Mouse (Mus musculus): ENCODE data around the gene Hoxd10. TPM values are rescaled to one million over a fixed set of nuclear protein-coding genes. Genes with fewer than 3 reads are reported as not detected.

The Hoxd10 gene
- polyA plus RNA-seq, 1 experiment from 2014 or later = 0.30 TPM

DNA sequence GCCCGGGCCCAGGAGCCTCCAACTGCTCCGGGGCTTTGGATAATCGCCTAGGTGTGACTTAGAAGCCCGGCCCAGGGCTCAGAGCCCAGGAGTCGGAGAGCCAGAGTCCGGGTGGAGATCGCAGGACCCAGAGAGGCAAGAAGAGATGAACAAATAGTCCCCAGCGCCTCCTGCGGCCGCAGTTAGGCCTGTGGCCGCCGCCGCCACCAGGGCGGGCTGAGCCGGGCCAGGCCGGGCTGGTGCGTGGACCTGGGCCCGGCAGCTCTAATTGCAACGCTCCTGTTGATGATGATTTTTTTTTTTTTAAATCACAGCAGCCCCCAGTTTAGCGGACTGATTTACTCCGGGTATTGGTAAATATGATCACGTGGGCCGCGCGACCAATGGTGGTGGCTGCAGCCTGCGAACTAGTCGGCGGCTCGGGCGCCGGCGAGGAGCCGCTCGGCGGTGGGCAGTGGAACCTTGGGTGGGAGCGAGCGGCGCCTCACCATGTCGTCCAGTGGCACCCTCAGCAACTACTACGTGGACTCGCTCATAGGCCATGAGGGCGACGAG lies 5.9 kb downstream of the Hoxd10 start, which contains the start of gene Hoxd9:
Gene Hoxd9 (plus strand): TSS at position 161 of the 555 bp plus-strand sequence.
- peaks cover 99% of the 10 kb centered on the region for H3K27me3 ChIP-seq (replicated peaks; ENCODE audit: control insufficient read depth, insufficient read depth, low read length)
- ATAC-seq (replicated peaks; ENCODE audit: low FRiP score) (no peak), DNase-seq (ENCODE audit: low spot score) (peak; percentile 62)
- H3K9ac ChIP-seq (ENCODE audit: low read depth, low read length) = no peak within 1 kb of the TSS
- peak within 1 kb of the TSS; percentile 50 for H3K4me2 ChIP-seq
- H3K4me3 ChIP-seq (ENCODE audit: low read depth, low read length) = peak within 1 kb of the TSS; percentile 36
- no peaks in the 10 kb centered on the region for H3K4me1 ChIP-seq (replicated peaks; ENCODE audit: control insufficient read depth, insufficient read depth, low read length)
- H3K36me3 ChIP-seq (ENCODE audit: control insufficient read depth, insufficient read depth, low read length) = no peaks in the 10 kb centered on the region
- H3K9me3 ChIP-seq (ENCODE audit: control insufficient read depth, low read length) = no peaks in the 10 kb centered on the region
- under 1% methylated on average over 43 of the region's 43 CpGs for WGBS
- H3K27ac ChIP-seq (ENCODE audit: low read depth, low read length) = no peak within 1 kb of the TSS

DNA sequence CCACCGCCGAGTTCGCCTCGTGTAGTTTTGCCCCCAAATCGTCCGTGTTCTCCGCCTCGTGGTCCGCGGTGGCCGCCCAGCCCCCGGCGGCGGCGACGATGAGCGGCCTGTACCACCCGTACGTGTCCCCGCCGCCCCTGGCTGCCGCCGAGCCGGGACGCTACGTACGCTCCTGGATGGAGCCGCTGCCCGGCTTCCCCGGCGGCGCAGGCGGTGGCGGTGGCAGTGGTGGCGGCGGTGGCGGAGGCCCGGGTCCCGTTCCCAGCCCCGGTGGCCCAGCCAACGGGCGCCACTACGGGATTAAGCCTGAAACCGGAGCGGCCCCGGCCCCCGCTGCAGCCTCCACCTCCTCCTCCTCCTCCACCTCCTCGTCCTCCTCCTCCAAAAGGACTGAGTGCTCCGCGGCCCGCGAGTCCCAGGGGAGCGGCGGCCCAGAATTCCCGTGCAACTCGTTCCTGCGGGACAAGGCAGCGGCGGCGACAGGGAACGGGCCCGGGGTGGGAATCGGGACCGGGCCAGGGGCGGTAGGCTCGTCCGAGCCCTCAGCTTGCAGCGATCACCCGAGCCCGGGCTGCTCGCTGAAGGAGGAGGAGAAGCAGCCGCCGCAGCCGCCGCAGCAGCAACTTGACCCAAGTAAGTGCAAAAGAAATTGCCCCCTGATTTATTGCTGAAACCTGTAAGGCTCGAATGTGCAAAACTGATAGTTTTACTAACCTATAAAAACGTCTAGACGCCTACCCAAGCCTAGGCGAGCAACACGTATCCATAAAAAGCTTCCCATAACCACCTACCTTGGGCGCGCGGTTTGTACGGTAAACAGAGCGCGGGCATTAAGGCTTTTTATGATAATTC lies 6.7 kb downstream of the Hoxd10 start:
- H3K9ac ChIP-seq (ENCODE audit: low read depth, low read length) = no peak overlapping the region
- H3K4me3 ChIP-seq (ENCODE audit: low read depth, low read length) = peak overlapping the region; percentile 36
- no peaks in the 10 kb centered on the region for H3K36me3 ChIP-seq (ENCODE audit: control insufficient read depth, insufficient read depth, low read length)
- no peaks in the 10 kb centered on the region for H3K9me3 ChIP-seq (ENCODE audit: control insufficient read depth, low read length)
- under 1% methylated on average over 84 of the region's 86 CpGs for WGBS
- H3K4me1 ChIP-seq (replicated peaks; ENCODE audit: control insufficient read depth, insufficient read depth, low read length) = no peaks in the 10 kb centered on the region
- ATAC-seq (replicated peaks; ENCODE audit: low FRiP score) (no peak), DNase-seq (ENCODE audit: low spot score) (peak; percentile 56)
- peaks cover 99% of the 10 kb centered on the region for H3K27me3 ChIP-seq (replicated peaks; ENCODE audit: control insufficient read depth, insufficient read depth, low read length)
- H3K4me2 ChIP-seq = peak overlapping the region; percentile 50
- H3K27ac ChIP-seq (ENCODE audit: low read depth, low read length) = no peak overlapping the region

DNA sequence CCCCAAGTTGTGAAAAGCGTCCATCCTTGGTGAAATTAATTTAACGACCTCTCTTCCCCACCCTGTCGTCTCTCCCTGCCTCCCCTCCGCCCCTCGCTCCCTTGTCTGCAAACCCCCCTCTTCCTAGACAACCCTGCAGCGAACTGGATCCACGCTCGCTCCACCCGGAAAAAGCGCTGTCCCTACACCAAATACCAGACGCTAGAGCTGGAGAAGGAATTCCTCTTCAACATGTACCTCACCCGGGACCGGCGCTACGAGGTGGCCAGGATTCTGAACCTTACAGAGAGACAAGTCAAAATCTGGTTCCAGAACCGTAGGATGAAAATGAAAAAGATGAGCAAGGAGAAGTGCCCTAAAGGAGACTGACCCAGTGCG lies 7.3 kb downstream of the Hoxd10 start:
- Histone ChIP-seq H3K36me3 (ENCODE audit: control insufficient read depth, insufficient read depth, low read length) (no peaks in the 10 kb centered on the region), H3K9me3 (ENCODE audit: control insufficient read depth, low read length) (no peaks in the 10 kb centered on the region), H3K4me3 (ENCODE audit: low read depth, low read length) (no peak overlapping the region), H3K27ac (ENCODE audit: low read depth, low read length) (no peak overlapping the region), H3K4me2 (no peak overlapping the region), H3K4me1 (replicated peaks; ENCODE audit: control insufficient read depth, insufficient read depth, low read length) (no peaks in the 10 kb centered on the region), H3K9ac (ENCODE audit: low read depth, low read length) (no peak overlapping the region), H3K27me3 (replicated peaks; ENCODE audit: control insufficient read depth, insufficient read depth, low read length) (peaks cover 99% of the 10 kb centered on the region)
- WGBS = 3% methylated on average over 17 of the region's 17 CpGs
- DNase-seq (ENCODE audit: low spot score) = peak; percentile 36
- ATAC-seq (replicated peaks; ENCODE audit: low FRiP score) = no peak

DNA sequence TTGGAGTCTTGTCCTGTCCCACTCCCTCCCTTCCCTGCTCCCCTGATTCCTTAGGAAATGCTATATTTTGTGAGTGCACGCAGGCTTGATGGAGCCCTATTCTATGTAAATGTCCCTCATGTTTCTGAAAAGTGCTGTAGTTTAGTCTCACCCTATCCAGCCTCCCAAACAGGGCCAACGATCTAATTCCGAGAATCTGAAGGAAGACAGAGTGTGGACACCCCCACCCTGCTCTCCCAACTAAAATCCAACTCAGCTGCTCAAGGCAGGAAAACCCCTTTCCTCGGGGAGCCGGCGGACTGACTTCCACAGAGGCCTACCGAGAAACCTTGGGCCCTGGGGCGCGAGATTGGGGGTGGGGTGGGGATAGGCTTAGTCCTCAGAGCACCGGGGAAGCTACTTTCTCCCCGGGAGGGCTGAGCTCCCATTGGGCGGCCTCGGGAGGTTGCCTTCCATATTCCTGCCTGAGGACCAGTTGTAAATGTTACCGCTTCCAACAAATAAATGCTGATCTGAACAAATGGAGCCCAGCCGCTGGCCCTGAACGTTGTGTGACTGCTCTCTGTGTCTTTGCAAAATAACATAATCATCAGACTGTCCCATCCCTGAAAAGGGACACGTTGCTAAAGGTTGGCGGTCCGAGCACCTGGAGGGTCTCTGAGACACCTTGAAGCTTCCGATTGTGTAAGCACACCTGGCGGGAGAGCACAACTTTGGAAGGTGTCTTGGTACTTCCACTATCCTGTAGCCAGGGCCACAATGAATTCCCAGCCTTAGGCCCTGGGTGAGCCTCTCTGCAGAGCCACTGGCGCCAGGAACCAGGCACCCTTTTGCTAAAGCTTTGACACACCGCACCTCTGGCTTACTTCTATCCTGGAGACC lies 8.2 kb downstream of the Hoxd10 start:
- H3K27ac ChIP-seq (ENCODE audit: low read depth, low read length) = no peak overlapping the region
- no peak overlapping the region for H3K9ac ChIP-seq (ENCODE audit: low read depth, low read length)
- H3K4me1 ChIP-seq (replicated peaks; ENCODE audit: control insufficient read depth, insufficient read depth, low read length) = peaks cover 2% of the 10 kb centered on the region; the same call in 1 of the 2 replicates
- no peaks in the 10 kb centered on the region for H3K36me3 ChIP-seq (ENCODE audit: control insufficient read depth, insufficient read depth, low read length)
- DNase-seq (ENCODE audit: low spot score) (peak; percentile 39), ATAC-seq (replicated peaks; ENCODE audit: low FRiP score) (no peak)
- peaks cover 99% of the 10 kb centered on the region for H3K27me3 ChIP-seq (replicated peaks; ENCODE audit: control insufficient read depth, insufficient read depth, low read length)
- no peaks in the 10 kb centered on the region for H3K9me3 ChIP-seq (ENCODE audit: control insufficient read depth, low read length)
- H3K4me2 ChIP-seq = no peak overlapping the region
- 11% methylated on average over 23 of the region's 23 CpGs for WGBS
- H3K4me3 ChIP-seq (ENCODE audit: low read depth, low read length) = no peak overlapping the region

DNA sequence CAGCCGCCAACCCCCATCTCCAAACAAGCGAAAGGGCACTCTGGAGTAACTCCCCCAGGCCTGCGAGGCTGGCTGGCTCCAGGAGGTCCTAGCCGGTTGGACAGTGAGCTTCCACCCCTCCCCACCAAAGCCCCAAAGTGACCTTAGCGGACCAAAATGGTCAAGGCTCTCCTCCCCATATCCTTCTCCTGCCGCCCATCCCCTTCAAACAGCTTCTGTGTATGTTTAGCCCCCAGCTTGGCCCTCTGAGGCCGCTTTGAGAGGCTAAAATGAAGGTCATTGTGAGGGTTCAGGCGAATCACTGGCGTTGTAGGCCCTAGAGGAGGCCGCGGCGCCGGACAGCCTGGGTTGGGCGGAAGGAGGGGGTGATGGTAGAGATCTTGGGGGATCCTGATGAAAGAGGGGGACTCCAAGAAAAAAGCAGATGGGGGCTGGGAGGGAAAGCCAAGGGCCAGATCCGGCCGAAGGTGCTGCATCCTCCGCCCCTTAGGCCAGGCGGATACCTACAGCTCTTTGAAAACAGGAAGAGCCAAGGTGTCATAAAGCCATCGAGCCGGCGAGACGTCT lies 8.9 kb downstream of the Hoxd10 start:
- Histone ChIP-seq H3K9ac (ENCODE audit: low read depth, low read length) (no peak overlapping the region), H3K9me3 (ENCODE audit: control insufficient read depth, low read length) (no peaks in the 10 kb centered on the region), H3K27ac (ENCODE audit: low read depth, low read length) (no peak overlapping the region), H3K4me3 (ENCODE audit: low read depth, low read length) (no peak overlapping the region), H3K36me3 (ENCODE audit: control insufficient read depth, insufficient read depth, low read length) (no peaks in the 10 kb centered on the region), H3K4me1 (replicated peaks; ENCODE audit: control insufficient read depth, insufficient read depth, low read length) (peaks cover 8% of the 10 kb centered on the region; the same call in 1 of the 2 replicates), H3K4me2 (no peak overlapping the region), H3K27me3 (replicated peaks; ENCODE audit: control insufficient read depth, insufficient read depth, low read length) (peaks cover 99% of the 10 kb centered on the region)
- DNase-seq (ENCODE audit: low spot score) = peak; percentile 33
- WGBS = 11% methylated on average over 22 of the region's 22 CpGs
- no peak for ATAC-seq (replicated peaks; ENCODE audit: low FRiP score)

DNA sequence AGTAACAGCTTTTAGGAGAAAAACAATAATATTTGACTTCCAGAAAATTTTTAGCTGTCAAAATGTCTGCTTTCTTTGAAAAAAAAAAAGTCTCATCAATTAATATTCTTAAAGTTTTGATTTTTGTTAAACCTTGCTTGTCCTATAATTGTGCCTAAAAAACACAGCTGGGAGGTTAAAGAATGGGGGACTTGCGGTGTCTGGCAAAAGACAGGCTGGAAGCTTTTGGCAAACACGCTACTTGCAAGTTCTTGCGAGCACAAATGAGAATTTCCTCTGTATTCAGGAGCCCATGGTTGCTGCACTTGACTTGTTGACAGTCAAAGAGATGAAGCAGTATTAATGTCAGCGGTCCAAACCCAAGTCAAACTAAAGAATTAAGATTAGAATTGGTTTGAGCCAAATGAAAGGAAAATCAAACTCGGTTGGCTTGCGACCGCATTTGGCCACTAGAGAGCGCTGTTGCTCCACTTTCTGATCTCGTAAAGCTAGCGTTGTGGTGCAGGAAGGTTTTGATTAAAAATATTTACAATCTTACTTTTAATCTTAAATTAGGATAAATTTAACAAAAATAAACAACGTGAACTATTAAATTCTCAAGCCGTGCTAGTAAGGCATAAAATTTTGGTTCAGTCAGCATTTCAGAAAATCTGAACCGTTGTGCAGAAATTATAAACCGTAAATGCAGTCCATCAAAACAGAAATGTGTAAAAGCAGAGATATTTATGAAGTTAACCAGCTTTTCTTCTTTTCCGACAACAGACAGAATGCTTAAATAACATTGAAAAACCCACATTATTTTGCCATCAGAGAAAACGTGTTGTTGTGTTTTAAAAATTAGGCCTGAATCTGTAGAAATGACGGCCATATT lies 10.5 kb downstream of the Hoxd10 start:
- Histone ChIP-seq H3K4me1 (replicated peaks; ENCODE audit: control insufficient read depth, insufficient read depth, low read length) (peaks cover 10% of the 10 kb centered on the region; the same call in 1 of the 2 replicates), H3K9me3 (ENCODE audit: control insufficient read depth, low read length) (no peaks in the 10 kb centered on the region), H3K9ac (ENCODE audit: low read depth, low read length) (no peak overlapping the region), H3K27ac (ENCODE audit: low read depth, low read length) (no peak overlapping the region), H3K4me2 (no peak overlapping the region), H3K36me3 (ENCODE audit: control insufficient read depth, insufficient read depth, low read length) (no peaks in the 10 kb centered on the region), H3K27me3 (replicated peaks; ENCODE audit: control insufficient read depth, insufficient read depth, low read length) (peaks cover 98% of the 10 kb centered on the region), H3K4me3 (ENCODE audit: low read depth, low read length) (no peak overlapping the region)
- DNase-seq (ENCODE audit: low spot score) (peak; percentile 64), ATAC-seq (replicated peaks; ENCODE audit: low FRiP score) (no peak)
- WGBS = 16% methylated on average over 17 of the region's 17 CpGs

DNA sequence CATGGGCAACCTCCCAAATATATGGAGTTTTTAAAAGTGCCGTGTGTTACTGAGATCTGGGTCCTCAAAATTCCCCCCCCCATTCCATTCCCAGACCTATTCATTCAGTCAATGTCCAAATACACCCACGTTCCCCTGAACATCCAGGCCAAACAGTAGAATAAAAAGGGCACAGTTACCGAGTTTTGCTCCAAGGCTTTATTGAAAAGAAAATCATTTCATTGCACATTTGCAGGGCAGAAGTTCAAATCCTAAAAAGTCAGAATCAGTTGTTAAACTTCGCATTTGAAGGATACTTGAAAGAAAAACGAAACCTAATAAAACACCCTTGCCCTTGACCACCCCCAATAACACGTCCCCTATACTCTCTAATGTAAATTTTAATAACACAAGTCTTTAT lies 11.1 kb downstream of the Hoxd10 start:
- H3K9ac ChIP-seq (ENCODE audit: low read depth, low read length) = no peak overlapping the region
- ATAC-seq (replicated peaks; ENCODE audit: low FRiP score) (no peak), DNase-seq (ENCODE audit: low spot score) (peak; percentile 31)
- peaks cover 10% of the 10 kb centered on the region; the same call in 1 of the 2 replicates for H3K4me1 ChIP-seq (replicated peaks; ENCODE audit: control insufficient read depth, insufficient read depth, low read length)
- WGBS = 31% methylated on average over 6 of the region's 6 CpGs
- H3K27ac ChIP-seq (ENCODE audit: low read depth, low read length) = no peak overlapping the region
- no peak overlapping the region for H3K4me3 ChIP-seq (ENCODE audit: low read depth, low read length)
- H3K4me2 ChIP-seq = no peak overlapping the region
- no peaks in the 10 kb centered on the region for H3K9me3 ChIP-seq (ENCODE audit: control insufficient read depth, low read length)
- no peaks in the 10 kb centered on the region for H3K36me3 ChIP-seq (ENCODE audit: control insufficient read depth, insufficient read depth, low read length)
- H3K27me3 ChIP-seq (replicated peaks; ENCODE audit: control insufficient read depth, insufficient read depth, low read length) = peaks cover 98% of the 10 kb centered on the region
